Mouse (Mus musculus) CH12.LX (cell line): ENCODE measurements around the gene Tmem115.

Experiments
- CHD2 ChIP-seq: IDR thresholded peaks from 2 replicates; pipeline ENCODE4 v1.6.1; 2011; ENCODE audit warnings: low read length, improper control_type of control experiment
- CTCF ChIP-seq, 2 experiments: IDR thresholded peaks in 1 of 2; conservative IDR thresholded peaks in 1 of 2; 2 replicates each; pipeline ENCODE4 v1.5.1; 2011 to 2012; ENCODE audit warnings: low read depth in 2 of 2, low read length in 2 of 2, improper control_type of control experiment in 1 of 2, inconsistent platforms in 1 of 2, mild to moderate bottlenecking in 1 of 2, moderate library complexity in 1 of 2
- EP300 ChIP-seq: IDR thresholded peaks from 2 replicates; pipeline ENCODE4 v1.6.1; 2011; ENCODE audit warnings: low read length, improper control_type of control experiment
- ETS1 ChIP-seq: conservative IDR thresholded peaks from 2 replicates; pipeline ENCODE4 v1.6.1; 2012; ENCODE audit warnings: low read depth, mild to moderate bottlenecking, inconsistent platforms, low read length, improper control_type of control experiment, moderate library complexity
- HCFC1 ChIP-seq: IDR thresholded peaks from 2 replicates; pipeline ENCODE4 v1.6.1; 2012; ENCODE audit warnings: low read depth, mild to moderate bottlenecking, inconsistent platforms, low read length, improper control_type of control experiment
- JUND ChIP-seq: conservative IDR thresholded peaks from 2 replicates; pipeline ENCODE4 v1.6.1; 2011; ENCODE audit warnings: low read depth, low read length, improper control_type of control experiment
- MAFK ChIP-seq: IDR thresholded peaks from 2 replicates; pipeline ENCODE4 v1.6.1; 2011; ENCODE audit warnings: low read length, improper control_type of control experiment; ENCODE audit not compliant: insufficient replicate concordance
- MXI1 ChIP-seq: IDR thresholded peaks from 2 replicates; pipeline ENCODE4 v1.6.1; 2011; ENCODE audit warnings: mild to moderate bottlenecking, low read depth, low read length, improper control_type of control experiment
- POLR2A ChIP-seq: IDR thresholded peaks from 2 replicates; pipeline ENCODE4 v1.6.1; 2011; ENCODE audit warnings: low read depth, mild to moderate bottlenecking, improper control_type of control experiment, low read length
- POLR2AphosphoS2 ChIP-seq: IDR thresholded peaks from 2 replicates; pipeline ENCODE4 v1.6.1; 2011; ENCODE audit warnings: low read depth, low read length, improper control_type of control experiment
- USF2 ChIP-seq: conservative IDR thresholded peaks from 2 replicates; pipeline ENCODE4 v1.6.1; 2011; ENCODE audit warnings: low read depth, low read length, improper control_type of control experiment
- ZKSCAN1 ChIP-seq: IDR thresholded peaks from 2 replicates; pipeline ENCODE4 v1.6.1; 2012; ENCODE audit warnings: low read depth, inconsistent platforms, low read length, improper control_type of control experiment, borderline replicate concordance

DNA sequence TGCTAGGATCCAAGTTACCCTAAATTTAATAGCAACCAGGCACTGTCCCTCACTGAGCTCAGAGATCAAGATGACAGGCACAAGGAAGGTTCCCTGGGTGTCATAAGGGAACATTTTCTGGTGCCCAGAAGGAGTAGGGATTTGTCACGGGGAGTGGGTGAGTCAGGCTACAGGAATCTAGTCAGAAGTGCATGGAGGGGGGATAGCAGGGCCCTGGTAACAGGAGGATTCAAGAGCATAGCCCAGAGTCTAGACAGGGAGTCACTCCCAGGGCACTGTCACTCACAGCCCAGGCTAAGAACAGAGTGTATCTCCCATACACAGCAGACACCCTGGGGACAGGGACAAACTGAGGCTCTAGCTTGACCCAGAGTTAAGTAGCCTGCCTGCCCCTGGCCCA, 40.2 kb upstream of the Tmem115 start:
- TF ChIP-seq POLR2A (no peak), MXI1 (no peak), CTCF (conservative IDR thresholded peaks at IDR 0.05 in 1 of 2, IDR thresholded peaks at IDR 0.05 in 1 of 2; ENCODE audit: low read depth in 2 of 2, low read length in 2 of 2) (no peak), JUND (no peak), ETS1 (no peak), USF2 (no peak), MAFK (no peak), EP300 (no peak), POLR2AphosphoS2 (no peak), ZKSCAN1 (no peak), HCFC1 (no peak), CHD2 (no peak)
